In genomic region chr17:15872093-15872492, GRCm38 (mm10) we compare ENCODE assay signal across 27 mouse cellular contexts. TPM values are rescaled to one million over a fixed set of nuclear protein-coding genes. Genes with fewer than 3 reads are reported as not detected.
A peak's percentile ranks its signal among the peaks of the same experiment; 100 is the strongest.
DNase-seq lines count a peak whose midpoint lies in the region; ATAC-seq and TF ChIP-seq lines count a peak whose summit lies in the region.
"Had no signal": no experiment of that assay in that cellular context is flagged by ENCODE, and none has a peak within 500 bp of the region (broad histone marks: within the 10 kb centered on the region; RNA-seq: fewer than 3 reads in every experiment).

No protein-coding gene starts in this region.

- no peak overlapping the region for H3K4me3 ChIP-seq in lung, embryonic 14.5 days (ENCODE audit: low read depth, low read length)
- H3K4me3 ChIP-seq: forebrain, embryonic 10.5 days; forebrain, embryonic 13.5 days; gastrocnemius, adult 2 months; heart, adult 2 months; heart, embryonic 12.5 days; heart, embryonic 15.5 days had no signal

- DNase-seq in gastrocnemius, adult 18-20 months (ENCODE audit: low spot score) = peak; percentile 10
- no peak for DNase-seq in gastrocnemius, postnatal 36 days
- DNase-seq in lung, embryonic 14.5 days = peak; percentile 14
- no peak for DNase-seq in lung, adult 18-20 months
- DNase-seq in 3T3-L1 (ENCODE audit: low read depth, low spot score) (peak; percentile 20), NIH3T3 (ENCODE audit: low read depth) (peak; percentile 26)
- no peak for DNase-seq in c-Kit-positive CD71-positive TER-119-positive erythroid progenitor cells, embryonic 14.5 days (ENCODE audit: low spot score)
- no peak for DNase-seq in spleen, postnatal 36 days (ENCODE audit: low spot score in 2 of 2)
- DNase-seq: adrenal gland, postnatal 25 days; cerebellum, adult 18-20 months; cerebellum, adult 9-10 months; cerebellum, postnatal 14 days; gastrocnemius, adult 2 months; gastrocnemius, postnatal 14 days; heart, adult 2 months; heart, postnatal 14 days; heart, postnatal 4 days had no signal

- no peaks in the 10 kb centered on the region for H3K4me1 ChIP-seq in lung, embryonic 14.5 days (ENCODE audit: insufficient read depth)
- H3K4me1 ChIP-seq: forebrain, embryonic 10.5 days; forebrain, embryonic 13.5 days; heart, embryonic 12.5 days; heart, embryonic 15.5 days had no signal

- no peak overlapping the region for H3K4me2 ChIP-seq in lung, embryonic 14.5 days
- H3K4me2 ChIP-seq: forebrain, embryonic 13.5 days; heart, embryonic 12.5 days; heart, embryonic 15.5 days; hindbrain, embryonic 14.5 days had no signal

- no peaks in the 10 kb centered on the region for H3K36me3 ChIP-seq in lung, embryonic 14.5 days (ENCODE audit: insufficient read depth)
- H3K36me3 ChIP-seq: forebrain, embryonic 10.5 days; heart, embryonic 12.5 days; heart, embryonic 15.5 days had no signal

- intact Hi-C loops in gastrocnemius, postnatal 36 days (cut with DNase I) = no loop called here

- no peaks in the 10 kb centered on the region for H3K9me3 ChIP-seq in lung, embryonic 14.5 days (ENCODE audit: low read depth, low read length)
- H3K9me3 ChIP-seq: forebrain, embryonic 10.5 days; forebrain, embryonic 13.5 days; heart, embryonic 12.5 days; heart, embryonic 15.5 days had no signal

- no peak for ATAC-seq in lung, embryonic 14.5 days (ENCODE audit: insufficient read depth)
- ATAC-seq: forebrain, embryonic 13.5 days; forebrain, embryonic 16.5 days; hindbrain, postnatal 0 days; inflammation-experienced regulatory T-cells, adult 6 months; intestine, embryonic 16.5 days; Patski had no signal

- H3K27me3 ChIP-seq in lung, embryonic 14.5 days (ENCODE audit: insufficient read depth, low read length) = no peaks in the 10 kb centered on the region
- H3K27me3 ChIP-seq: forebrain, embryonic 13.5 days; heart, embryonic 12.5 days; heart, embryonic 15.5 days had no signal

- H3K27ac ChIP-seq in lung, embryonic 14.5 days (ENCODE audit: low read depth) = no peak overlapping the region
- H3K27ac ChIP-seq: forebrain, embryonic 10.5 days; forebrain, embryonic 13.5 days; gastrocnemius, adult 2 months; heart, adult 2 months; heart, embryonic 15.5 days; hindbrain, embryonic 14.5 days; hindbrain, postnatal 0 days had no signal

- no peak overlapping the region for H3K9ac ChIP-seq in lung, embryonic 14.5 days
- H3K9ac ChIP-seq: forebrain, embryonic 13.5 days; heart, embryonic 12.5 days; heart, embryonic 15.5 days; hindbrain, embryonic 14.5 days had no signal

- TF ChIP-seq CTCF in lung, embryonic 14.5 days (IDR thresholded peaks at IDR 0.05; ENCODE audit: low read depth) = no peak

RNA-seq across cellular contexts. Expression of gene Rgmb, which starts 41.3 kb away (rescaled TPM):
- 10 to 100 TPM; 34.2 to 37.6 TPM for total RNA-seq in gastrocnemius, adult 18-20 months (2021)
- 10 to 100 TPM; 36.6 to 36.7 TPM for total RNA-seq in gastrocnemius, postnatal 36 days (2021)
- polyA plus RNA-seq in lung, embryonic 14.5 days (2014; fragmentation: Nextera tagmentation; extraction: Ambion mirVana) = 17.6 and 18.9 TPM in 2 replicates

Comparison
In these comparisons a context has a peak if more than half of its experiments do, and no peak if none do; other contexts are left out.
1. DNase-seq: peak in gastrocnemius, adult 18-20 months (single experiment), lung, embryonic 14.5 days (single experiment), 3T3-L1 (single experiment) and NIH3T3 (single experiment); none in gastrocnemius, postnatal 36 days (0 of 2), lung, adult 18-20 months (0 of 2), c-Kit-positive CD71-positive TER-119-positive erythroid progenitor cells, embryonic 14.5 days (single experiment) and spleen, postnatal 36 days (0 of 2).